Mouse (Mus musculus) lung, adult 10 weeks (tissue): ENCODE measurements around the gene Vmn1r189. TPM values are rescaled to one million over a fixed set of nuclear protein-coding genes. Genes with fewer than 3 reads are reported as not detected.

Experiments used
- polyA plus RNA-seq: library from polyadenylated mRNA; stranded (reverse); fragments of 350-450 nt; fragmentation: Illumina TruSeq; extraction: RNeasy Lipid Tissue Mini Kit (QIAGEN cat#74804); gene quantifications from one replicate; pipeline ENCODE4 v1.2.3, GENCODE M21; 2014; ENCODE audit warnings: low read depth, low replicate concordance; ENCODE audit not compliant: insufficient read depth

The Vmn1r189 gene
- polyA plus RNA-seq, result not detected

GRCm38 (mm10) chr13:22105724-22106123 is at the start of gene Vmn1r189:
Gene Vmn1r189, minus strand, starts transcription at chr13:22105824.

GRCm38 (mm10) chr13:22084140-22084539 is 21.5 kb downstream of the Vmn1r189 start, which contains the start of gene Vmn1r188:
Gene Vmn1r188, plus strand, starts transcription at chr13:22084440.

Other genes starting within 250 kb of the Vmn1r189 start
- gene Zfp184, start 160.7 kb downstream of the Vmn1r189 start, polyA plus RNA-seq, result 1.2 TPM
- not detected for gene Pom121l2, start 124.6 kb downstream of the Vmn1r189 start, polyA plus RNA-seq
- gene Prss16, start 96.1 kb downstream of the Vmn1r189 start, polyA plus RNA-seq, result not detected
- not detected for gene Hist1h2ah, start 70.3 kb downstream of the Vmn1r189 start, polyA plus RNA-seq
- not detected for gene Hist1h2bk, start 70.0 kb downstream of the Vmn1r189 start, polyA plus RNA-seq
- gene Hist1h4i, start 64.5 kb downstream of the Vmn1r189 start, polyA plus RNA-seq, result 3.2 TPM
- not detected for gene Hist1h2ag, start 62.9 kb downstream of the Vmn1r189 start, polyA plus RNA-seq
- gene Hist1h2bj, start 62.6 kb downstream of the Vmn1r189 start, polyA plus RNA-seq, result not detected
- not detected for gene Vmn1r188, start 21.4 kb downstream of the Vmn1r189 start, polyA plus RNA-seq
- not detected for gene Vmn1r191, start 78.1 kb upstream of the Vmn1r189 start, polyA plus RNA-seq
- gene Vmn1r192, start 85.3 kb upstream of the Vmn1r189 start, polyA plus RNA-seq, result not detected
- gene Vmn1r193, start 117.3 kb upstream of the Vmn1r189 start, polyA plus RNA-seq, result not detected
- not detected for gene Vmn1r194, start 138.4 kb upstream of the Vmn1r189 start, polyA plus RNA-seq
- not detected for gene Vmn1r195, start 164.7 kb upstream of the Vmn1r189 start, polyA plus RNA-seq
- gene Vmn1r196, start 184.1 kb upstream of the Vmn1r189 start, polyA plus RNA-seq, result not detected
- not detected for gene Vmn1r197, start 218.8 kb upstream of the Vmn1r189 start, polyA plus RNA-seq
- not detected for gene Vmn1r198, start 244.5 kb upstream of the Vmn1r189 start, polyA plus RNA-seq